Comparison of ENCODE assay signal across 9 mouse cellular contexts in the genomic region with DNA sequence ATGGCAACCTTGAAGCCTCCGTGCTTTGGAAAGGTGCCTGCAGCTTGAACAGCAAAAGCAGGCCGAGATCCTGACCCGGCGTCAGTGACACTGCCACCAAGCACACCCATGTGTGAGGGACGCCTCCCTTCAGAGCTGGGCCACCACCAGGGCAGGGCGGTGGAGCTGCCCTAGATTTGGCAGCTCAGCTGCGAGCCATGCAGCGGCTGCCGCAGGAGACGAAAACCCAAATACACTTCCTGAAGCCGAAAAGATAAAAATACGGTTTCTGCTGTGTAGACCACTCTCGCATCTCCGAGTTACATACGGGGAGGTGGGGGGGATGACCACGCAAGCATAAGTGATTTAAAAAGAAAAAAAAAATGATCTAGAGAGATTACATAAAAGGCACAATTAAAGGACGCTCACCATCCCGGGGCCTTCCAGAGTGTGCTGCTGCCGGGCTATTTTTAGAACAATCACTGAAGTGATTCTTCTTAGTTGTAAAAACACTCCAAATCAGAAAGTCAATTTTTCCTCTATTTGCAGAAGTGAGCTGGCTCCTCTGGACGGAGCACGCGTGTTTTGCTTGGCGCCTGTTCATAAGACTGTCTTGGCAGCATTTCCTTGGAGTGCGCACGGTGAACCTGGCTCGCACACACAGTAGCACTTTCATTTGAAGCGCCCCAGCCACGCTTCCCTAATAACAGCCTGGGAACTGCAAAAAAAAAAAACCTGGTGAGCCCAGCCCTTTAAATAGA.
DNase-seq lines count a peak whose midpoint lies in the region; ATAC-seq and TF ChIP-seq lines count a peak whose summit lies in the region.
"Had no signal": no experiment of that assay in that cellular context is flagged by ENCODE, and none has a peak within 500 bp of the region (broad histone marks: within the 10 kb centered on the region; RNA-seq: fewer than 3 reads in every experiment).

No protein-coding gene starts in this region.

- peak overlapping the region; percentile 90 for H3K27ac ChIP-seq in heart, embryonic 15.5 days
- H3K27ac ChIP-seq in kidney, embryonic 16.5 days (ENCODE audit: low read length) = peak overlapping the region; percentile 62
- H3K27ac ChIP-seq in lung, embryonic 14.5 days (ENCODE audit: low read depth) = peak overlapping the region; percentile 81; the same call in 1 of the 2 replicates
- H3K27ac ChIP-seq: macrophage had no signal

- no peaks in the 10 kb centered on the region for H3K9me3 ChIP-seq in heart, embryonic 15.5 days (replicated peaks)
- no peaks in the 10 kb centered on the region for H3K9me3 ChIP-seq in kidney, embryonic 16.5 days (ENCODE audit: low read length)
- H3K9me3 ChIP-seq in lung, embryonic 14.5 days (ENCODE audit: low read depth, low read length) = no peaks in the 10 kb centered on the region

- H3K4me1 ChIP-seq in heart, embryonic 15.5 days (replicated peaks) = peaks cover 54% of the 10 kb centered on the region
- peaks cover 51% of the 10 kb centered on the region for H3K4me1 ChIP-seq in kidney, embryonic 16.5 days (ENCODE audit: insufficient read depth, low read length)
- peaks cover 23% of the 10 kb centered on the region for H3K4me1 ChIP-seq in lung, embryonic 14.5 days (ENCODE audit: insufficient read depth)

- 17% methylated on average over 28 of the region's 28 CpGs for WGBS in heart, embryonic 15.5 days
- 41% methylated on average over 28 of the region's 28 CpGs for WGBS in kidney, embryonic 16.5 days
- WGBS in lung, embryonic 14.5 days = 11% methylated on average over 28 of the region's 28 CpGs

- no peaks in the 10 kb centered on the region for H3K36me3 ChIP-seq in heart, embryonic 15.5 days
- H3K36me3 ChIP-seq in kidney, embryonic 16.5 days (ENCODE audit: insufficient read depth, low read length) = no peaks in the 10 kb centered on the region
- H3K36me3 ChIP-seq in lung, embryonic 14.5 days (ENCODE audit: insufficient read depth) = no peaks in the 10 kb centered on the region

- peak overlapping the region; percentile 41 for H3K4me3 ChIP-seq in heart, embryonic 15.5 days
- 0 out of 2 replicates have a peak overlapping the region, but pooled peaks have one; percentile 9 for H3K4me3 ChIP-seq in kidney, embryonic 16.5 days (ENCODE audit: low read length)
- H3K4me3 ChIP-seq in lung, embryonic 14.5 days (ENCODE audit: low read depth, low read length) = peak overlapping the region; percentile 2; the same call in 1 of the 2 replicates

- H3K27me3 ChIP-seq in heart, embryonic 15.5 days = peaks cover 3% of the 10 kb centered on the region; the same call in 1 of the 2 replicates
- no peaks in the 10 kb centered on the region for H3K27me3 ChIP-seq in kidney, embryonic 16.5 days (ENCODE audit: insufficient read depth, low read length)
- no peaks in the 10 kb centered on the region for H3K27me3 ChIP-seq in lung, embryonic 14.5 days (ENCODE audit: insufficient read depth, low read length)

- peak overlapping the region; percentile 50 for H3K9ac ChIP-seq in heart, embryonic 15.5 days
- no peak overlapping the region for H3K9ac ChIP-seq in kidney, embryonic 16.5 days (replicated peaks; ENCODE audit: low read length)
- H3K9ac ChIP-seq in lung, embryonic 14.5 days = no peak overlapping the region

- TF ChIP-seq CTCF in lung, embryonic 14.5 days (IDR thresholded peaks at IDR 0.05; ENCODE audit: low read depth) = no peak

- peak overlapping the region; percentile 68 for H3K4me2 ChIP-seq in heart, embryonic 15.5 days
- peak overlapping the region; percentile 39 for H3K4me2 ChIP-seq in kidney, embryonic 16.5 days (replicated peaks; ENCODE audit: low read depth, low read length)
- H3K4me2 ChIP-seq in lung, embryonic 14.5 days = peak overlapping the region; percentile 54

- peak; percentile 23 to 36 for DNase-seq in urinary bladder, adult 18-20 months (ENCODE audit: low spot score in 2 of 2)
- no peak for DNase-seq in urinary bladder, adult 2 months (ENCODE audit: low spot score)
- peak; percentile 25 for DNase-seq in fat pad, adult 2 months (ENCODE audit: extremely low read depth, low read depth, low spot score)
- DNase-seq in lung, embryonic 14.5 days = peak; percentile 89
- DNase-seq in skeletal muscle tissue, adult 2 months (ENCODE audit: low read depth, low spot score) = peak; percentile 65
- DNase-seq in natural killer cell, adult 2 months (ENCODE audit: low spot score in 2 of 2) = no peak

- peak; percentile 58 for ATAC-seq in heart, embryonic 15.5 days (replicated peaks; ENCODE audit: insufficient number of reproducible peaks, insufficient read depth, low FRiP score, low read depth)
- ATAC-seq in kidney, embryonic 16.5 days (ENCODE audit: low FRiP score, low TSS enrichment) = no peak
- peak; percentile 65 for ATAC-seq in lung, embryonic 14.5 days (ENCODE audit: insufficient read depth)

Comparison
In these comparisons a context has a peak if more than half of its experiments do, and no peak if none do; other contexts are left out.
1. DNase-seq: peak in urinary bladder, adult 18-20 months (2 of 2), fat pad, adult 2 months (single experiment), lung, embryonic 14.5 days (single experiment) and skeletal muscle tissue, adult 2 months (single experiment); none in urinary bladder, adult 2 months (single experiment) and natural killer cell, adult 2 months (0 of 2).
2. Peak in every context shown above with its lines, with median percentiles within 50 percentile points of each other: H3K27ac ChIP-seq, H3K4me2 ChIP-seq and H3K4me3 ChIP-seq.